Comparison of ENCODE assay signal across 8 mouse cellular contexts in genomic region chrX:12587958-12588355, GRCm38 (mm10). TPM values are rescaled to one million over a fixed set of nuclear protein-coding genes. Genes with fewer than 3 reads are reported as not detected.
DNase-seq lines count a peak whose midpoint lies in the region; ATAC-seq lines count a peak whose summit lies in the region.

No protein-coding gene starts in this region.

- no peaks in the 10 kb centered on the region for H3K9me3 ChIP-seq in heart, embryonic 16.5 days (replicated peaks; ENCODE audit: control insufficient read depth, low read length)
- no peaks in the 10 kb centered on the region for H3K9me3 ChIP-seq in forebrain, embryonic 16.5 days (ENCODE audit: control insufficient read depth, low read length)

- peak overlapping the region; percentile 69 for H3K4me2 ChIP-seq in heart, embryonic 16.5 days (ENCODE audit: low read depth, low read length)
- peak overlapping the region; percentile 53 for H3K4me2 ChIP-seq in forebrain, embryonic 16.5 days (ENCODE audit: low read length)

- intact Hi-C loops in heart, postnatal 36 days (cut with DNase I): no loop called here

- H3K36me3 ChIP-seq in heart, embryonic 16.5 days (ENCODE audit: control insufficient read depth, insufficient read depth): no peaks in the 10 kb centered on the region
- no peaks in the 10 kb centered on the region for H3K36me3 ChIP-seq in forebrain, embryonic 16.5 days (ENCODE audit: control insufficient read depth, insufficient read depth)

- H3K4me3 ChIP-seq in heart, embryonic 16.5 days (ENCODE audit: low read length): peak overlapping the region; percentile 83
- peak overlapping the region; percentile 72 for H3K4me3 ChIP-seq in forebrain, embryonic 16.5 days (replicated peaks; ENCODE audit: low read length)

- DNase-seq in heart, postnatal 36 days: no peak
- peak; percentile 31 for DNase-seq in MN1 (ENCODE audit: low spot score)
- peak; percentile 10 for DNase-seq in lung, postnatal 14 days
- DNase-seq in adrenal gland, postnatal 14 days: no peak
- no peak for DNase-seq in thymus, postnatal 25 days
- no peak for DNase-seq in layer of hippocampus, adult 11-12 months (ENCODE audit: low spot score)

- H3K4me1 ChIP-seq in heart, embryonic 16.5 days (ENCODE audit: control insufficient read depth, insufficient read depth, low read length): peaks cover 2% of the 10 kb centered on the region; the same call in 1 of the 2 replicates
- peaks cover 11% of the 10 kb centered on the region for H3K4me1 ChIP-seq in forebrain, embryonic 16.5 days (replicated peaks; ENCODE audit: control insufficient read depth, insufficient read depth, low read length)

- peak overlapping the region; percentile 90 for H3K9ac ChIP-seq in heart, embryonic 16.5 days (ENCODE audit: low read length)
- H3K9ac ChIP-seq in forebrain, embryonic 16.5 days (replicated peaks; ENCODE audit: low read depth, low read length): peak overlapping the region; percentile 87

- H3K27me3 ChIP-seq in heart, embryonic 16.5 days (ENCODE audit: control insufficient read depth, insufficient read depth, low read length): 0 out of 2 replicates have a peak, but pooled peaks cover 3% of the 10 kb centered on the region
- H3K27me3 ChIP-seq in forebrain, embryonic 16.5 days (replicated peaks; ENCODE audit: control insufficient read depth, insufficient read depth, low read length): no peaks in the 10 kb centered on the region

- peak overlapping the region; percentile 80 for H3K27ac ChIP-seq in heart, embryonic 16.5 days (ENCODE audit: low read length)
- peak overlapping the region; percentile 85 for H3K27ac ChIP-seq in forebrain, embryonic 16.5 days (ENCODE audit: low read length)

- WGBS in heart, embryonic 16.5 days: 13% methylated on average over 18 of the region's 18 CpGs
- 18% methylated on average over 16 of the region's 18 CpGs for WGBS in forebrain, embryonic 16.5 days

- ATAC-seq in heart, embryonic 16.5 days (replicated peaks; ENCODE audit: extremely low read depth, insufficient read depth, low FRiP score): peak; percentile 38; the same call in 1 of the 2 replicates
- ATAC-seq in forebrain, embryonic 16.5 days: peak; percentile 47

RNA-seq across cellular contexts. Expression of gene Atp6ap2, which starts 0.4 kb away (rescaled TPM):
- polyA plus RNA-seq in heart, embryonic 16.5 days (2015; fragmentation: Nextera tagmentation; extraction: Ambion mirVana): 55.8 and 60.8 TPM in 2 replicates
- total RNA-seq in heart, postnatal 36 days (2021): 10 to 100 TPM; 20.1 to 20.8 TPM
- 158 and 167 TPM in 2 replicates for polyA plus RNA-seq in forebrain, embryonic 16.5 days (2015; fragmentation: Nextera tagmentation; extraction: Ambion mirVana)
- total RNA-seq in adrenal gland, postnatal 14 days (2021): 43.4 and 48.6 TPM in 2 replicates

Comparison
In these comparisons a context has a peak if more than half of its experiments do, and no peak if none do; other contexts are left out.
1. DNase-seq: peak in MN1 (single experiment) and lung, postnatal 14 days (single experiment); none in heart, postnatal 36 days (0 of 2), adrenal gland, postnatal 14 days (single experiment), thymus, postnatal 25 days (single experiment) and layer of hippocampus, adult 11-12 months (single experiment).